ENCODE assay signal across 13 mouse cellular contexts in the genomic region with DNA sequence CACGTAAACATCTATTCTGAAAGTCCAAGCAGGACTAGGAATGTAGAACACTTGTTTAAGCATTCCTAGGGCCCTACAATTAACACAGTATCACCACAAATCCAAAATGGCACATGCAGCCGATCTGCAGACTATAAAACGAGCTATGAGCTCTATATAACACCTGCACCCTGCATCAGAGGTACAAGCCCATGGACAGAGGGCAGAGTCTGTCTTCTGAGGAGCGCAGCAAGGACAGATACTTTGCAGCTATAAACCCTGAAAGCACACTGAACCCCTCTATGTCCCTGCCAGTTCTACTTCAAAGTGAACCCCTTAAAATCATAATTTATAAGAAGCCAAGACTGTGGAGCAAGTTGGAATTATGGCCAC.
A peak's percentile ranks its signal among the peaks of the same experiment; 100 is the strongest.
DNase-seq lines count a peak whose midpoint lies in the region; ATAC-seq and TF ChIP-seq lines count a peak whose summit lies in the region.
"Had no signal": no experiment of that assay in that cellular context is flagged by ENCODE, and none has a peak within 500 bp of the region (broad histone marks: within the 10 kb centered on the region; RNA-seq: fewer than 3 reads in every experiment).

No protein-coding gene starts in this region.

- H3K27ac ChIP-seq in heart, embryonic 15.5 days, result peak overlapping the region; percentile 84
- H3K27ac ChIP-seq in lung, postnatal 0 days (ENCODE audit: low read length), result peak overlapping the region; percentile 69
- H3K27ac ChIP-seq in liver, embryonic 16.5 days (ENCODE audit: low read length), result peak overlapping the region; percentile 86
- H3K27ac ChIP-seq: forebrain, embryonic 13.5 days; hindbrain, embryonic 12.5 days; limb, embryonic 15.5 days had no signal

- H3K36me3 ChIP-seq in heart, embryonic 15.5 days, result 0 out of 2 replicates have a peak, but pooled peaks cover 4% of the 10 kb centered on the region
- H3K36me3 ChIP-seq in lung, postnatal 0 days (ENCODE audit: insufficient read depth, low read length), result no peaks in the 10 kb centered on the region; the same call in 1 of the 2 replicates
- H3K36me3 ChIP-seq in liver, embryonic 16.5 days (ENCODE audit: control insufficient read depth, insufficient read depth), result no peaks in the 10 kb centered on the region
- H3K36me3 ChIP-seq: hindbrain, embryonic 12.5 days; limb, embryonic 15.5 days had no signal

- no peak for TF ChIP-seq EP300 in lung, postnatal 0 days (IDR thresholded peaks at IDR 0.05)

- no peak for TF ChIP-seq POLR2A in lung, adult 2 months (IDR thresholded peaks at IDR 0.05; ENCODE audit: borderline replicate concordance, extremely low read depth, low read depth, low read length)

- H3K9me3 ChIP-seq in heart, embryonic 15.5 days (replicated peaks), result no peaks in the 10 kb centered on the region
- no peaks in the 10 kb centered on the region for H3K9me3 ChIP-seq in lung, postnatal 0 days (ENCODE audit: low read length)
- no peaks in the 10 kb centered on the region for H3K9me3 ChIP-seq in liver, embryonic 16.5 days (replicated peaks; ENCODE audit: control insufficient read depth, low read length)
- H3K9me3 ChIP-seq: forebrain, embryonic 13.5 days; hindbrain, embryonic 12.5 days; limb, embryonic 15.5 days had no signal

- H3K27me3 ChIP-seq in heart, embryonic 15.5 days, result no peaks in the 10 kb centered on the region
- H3K27me3 ChIP-seq in lung, postnatal 0 days (replicated peaks; ENCODE audit: insufficient read depth, low read length), result no peaks in the 10 kb centered on the region
- H3K27me3 ChIP-seq in liver, embryonic 16.5 days (ENCODE audit: control insufficient read depth, insufficient read depth, low read depth, low read length), result no peaks in the 10 kb centered on the region
- H3K27me3 ChIP-seq: forebrain, embryonic 13.5 days; hindbrain, embryonic 12.5 days; limb, embryonic 15.5 days had no signal

- intact Hi-C loops in heart, postnatal 14 days (cut with DNase I), result loop anchor here (2.0 kb wide), 1 partner anchor 14 kb away; no protein-coding TSS in a partner anchor

- 42% methylated on average over 4 of the region's 4 CpGs for WGBS in heart, embryonic 15.5 days
- 60% methylated on average over 4 of the region's 4 CpGs for WGBS in lung, postnatal 0 days
- 35% methylated on average over 4 of the region's 4 CpGs for WGBS in lung, adult 2 months
- WGBS in liver, embryonic 16.5 days (ENCODE audit: insufficient replicate concordance), result 14% methylated on average over 4 of the region's 4 CpGs

- DNase-seq in heart, postnatal 14 days, result no peak
- no peak for DNase-seq in lung, postnatal 0 days (ENCODE audit: low spot score)
- no peak for DNase-seq in lung, adult 2 months
- no peak for DNase-seq in cerebellum, adult 9-10 months
- no peak for DNase-seq in adrenal gland, postnatal 36 days
- DNase-seq: retina, postnatal 1 day had no signal

- no peak for TF ChIP-seq CTCF in lung, postnatal 0 days (IDR thresholded peaks at IDR 0.05)
- TF ChIP-seq CTCF in lung, adult 2 months (IDR thresholded peaks at IDR 0.05; ENCODE audit: insufficient read depth, low read length), result no peak

- no peak overlapping the region for H3K9ac ChIP-seq in heart, embryonic 15.5 days
- H3K9ac ChIP-seq in lung, postnatal 0 days (replicated peaks; ENCODE audit: low read depth), result no peak overlapping the region
- H3K9ac ChIP-seq in liver, embryonic 16.5 days (ENCODE audit: low read depth, low read length), result peak overlapping the region; percentile 42
- H3K9ac ChIP-seq: forebrain, embryonic 13.5 days; hindbrain, embryonic 12.5 days; limb, embryonic 15.5 days had no signal

- H3K4me2 ChIP-seq in heart, embryonic 15.5 days, result peak overlapping the region; percentile 31
- H3K4me2 ChIP-seq in lung, postnatal 0 days (replicated peaks; ENCODE audit: low read depth, low read length), result no peak overlapping the region
- H3K4me2 ChIP-seq in liver, embryonic 16.5 days (ENCODE audit: low read depth, low read length), result peak overlapping the region; percentile 44
- H3K4me2 ChIP-seq: forebrain, embryonic 13.5 days; hindbrain, embryonic 12.5 days; limb, embryonic 15.5 days had no signal

- no peak overlapping the region for H3K4me3 ChIP-seq in heart, embryonic 15.5 days
- no peak overlapping the region for H3K4me3 ChIP-seq in lung, postnatal 0 days (ENCODE audit: low read depth, low read length)
- H3K4me3 ChIP-seq in lung, adult 2 months (replicated peaks; ENCODE audit: extremely low read depth, low read depth, low read length), result no peak overlapping the region
- H3K4me3 ChIP-seq in liver, embryonic 16.5 days (ENCODE audit: low read depth, low read length), result no peak overlapping the region
- H3K4me3 ChIP-seq: forebrain, embryonic 13.5 days; hindbrain, embryonic 12.5 days; limb, embryonic 15.5 days had no signal

- ATAC-seq in heart, embryonic 15.5 days (replicated peaks; ENCODE audit: insufficient number of reproducible peaks, insufficient read depth, low FRiP score, low read depth), result peak; percentile 14; the same call in 1 of the 2 replicates
- ATAC-seq in lung, postnatal 0 days, result no peak
- ATAC-seq in erythroblast, adult 5-6 weeks (replicated peaks; ENCODE audit: low FRiP score, poor library complexity, severe bottlenecking), result peak; percentile 52
- peak; percentile 28; the same call in 1 of the 2 replicates for ATAC-seq in liver, embryonic 16.5 days (ENCODE audit: low read depth)
- ATAC-seq: CD4-positive, CD25-positive, alpha-beta regulatory T cell, adult 4 months; forebrain, embryonic 13.5 days had no signal

- peaks cover 64% of the 10 kb centered on the region for H3K4me1 ChIP-seq in heart, embryonic 15.5 days (replicated peaks)
- peaks cover 16% of the 10 kb centered on the region; the same call in 1 of the 2 replicates for H3K4me1 ChIP-seq in lung, postnatal 0 days (ENCODE audit: insufficient read depth, low read depth, low read length)
- H3K4me1 ChIP-seq in lung, adult 2 months (ENCODE audit: control insufficient read depth, insufficient read depth, low read length), result peaks cover 61% of the 10 kb centered on the region
- peaks cover 38% of the 10 kb centered on the region for H3K4me1 ChIP-seq in liver, embryonic 16.5 days (ENCODE audit: control insufficient read depth, low read depth, low read length)
